Mouse (Mus musculus): ENCODE measurements around the gene Ppm1b.

The Ppm1b gene

DNA sequence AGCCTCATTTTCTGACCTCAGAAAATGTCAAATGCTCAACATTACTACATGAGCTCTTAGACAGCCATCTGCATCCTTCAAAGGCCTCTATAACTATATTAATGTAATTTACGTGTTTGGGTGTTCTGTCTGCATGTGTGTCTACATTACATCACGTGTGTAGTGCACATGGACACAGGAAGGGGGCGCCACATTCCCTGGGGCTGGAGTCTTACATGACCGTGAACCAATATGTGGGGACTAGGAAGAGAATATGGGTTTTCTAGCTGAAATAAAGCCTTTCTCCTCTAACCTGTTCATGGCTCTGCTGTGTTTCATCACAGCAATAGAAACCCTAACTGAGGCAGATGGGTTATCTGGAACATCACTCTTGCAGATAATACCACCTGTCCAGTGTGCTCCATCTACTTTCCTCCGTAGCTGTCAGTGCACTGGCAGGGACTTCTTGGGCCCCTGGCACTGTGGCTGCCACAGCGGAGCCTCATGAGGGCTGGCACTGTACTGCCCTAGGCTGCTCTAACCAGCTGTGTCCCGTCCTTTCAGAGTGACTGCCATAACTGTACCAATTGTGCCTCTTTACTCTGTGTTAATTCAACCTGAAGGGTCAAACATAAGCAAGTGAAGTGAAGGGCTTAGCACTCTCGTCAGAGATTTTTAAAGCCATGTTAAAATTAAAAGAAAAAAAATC lies 114.7 kb downstream of the Ppm1b start:
- no peak for DNase-seq (ENCODE audit: low spot score)

- no peak for DNase-seq (ENCODE audit: low spot score)
These were observed 115.8 kb downstream of the Ppm1b start for GRCm38 (mm10) chr17:85072383-85072782.

DNA sequence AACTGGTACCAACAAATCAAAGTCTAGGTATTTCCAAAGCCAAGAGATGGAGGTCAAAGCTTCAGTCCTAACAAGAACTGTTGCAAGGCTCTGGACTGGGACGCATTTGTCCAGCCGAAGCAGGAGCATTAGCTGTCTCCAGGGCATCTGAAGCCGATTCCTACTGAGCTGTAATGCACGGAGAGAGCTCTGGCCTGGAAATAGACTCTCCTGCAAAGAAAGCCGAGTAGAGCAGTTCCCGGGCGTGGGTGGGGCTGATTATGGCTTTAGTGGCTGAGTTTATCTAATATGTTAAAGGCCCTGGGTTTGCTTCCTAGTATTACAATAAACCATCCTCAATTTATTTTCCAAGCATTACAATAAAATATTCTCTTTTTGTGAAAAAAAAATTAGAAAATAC lies 116.7 kb downstream of the Ppm1b start:
- no peak for DNase-seq (ENCODE audit: low spot score)
